Mouse (Mus musculus) olfactory bulb, adult 2 months (tissue): ENCODE results near the gene Cyp2s1.

Experiments used
- CTCF ChIP-seq: fragments of 200-500 bp; IDR thresholded peaks from 2 replicates; pipeline ENCODE4 v1.5.1; 2012; ENCODE audit warnings: low read depth, mild to moderate bottlenecking, low read length, moderate library complexity; ENCODE audit not compliant: insufficient read depth
- POLR2A ChIP-seq: fragments of 200-500 bp; IDR thresholded peaks from 2 replicates; pipeline ENCODE4 v1.6.1; 2012; ENCODE audit warnings: mild to moderate bottlenecking, low read depth, low read length, moderate library complexity; ENCODE audit not compliant: insufficient read depth

DNA sequence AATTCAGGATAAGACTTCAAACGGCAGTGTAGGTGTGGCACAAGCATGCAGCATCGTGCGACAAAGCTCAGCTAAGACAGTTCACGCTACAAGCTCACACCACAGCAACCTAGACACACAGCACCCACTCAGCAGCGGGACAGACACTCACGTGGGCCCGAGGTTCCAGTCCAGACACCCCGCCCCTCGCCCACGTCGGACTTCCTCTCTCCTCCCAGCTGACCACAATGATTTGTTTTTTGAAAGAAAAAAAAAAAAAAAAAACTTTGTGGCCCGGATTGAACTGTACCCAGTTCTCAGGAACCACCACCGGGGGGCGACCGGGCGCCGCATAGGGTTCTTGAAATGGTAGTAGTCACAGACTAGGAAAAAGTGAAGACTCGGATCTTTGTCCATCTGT lies 60.7 kb downstream of the Cyp2s1 start:
- TF ChIP-seq CTCF (peak; percentile 80), POLR2A (no peak)
